Mouse (Mus musculus): ENCODE measurements at regions not wholly inside any gene's neighbourhood (a gene's known extent, or its start where the extent isn't known, plus 50 kb on each side); places are given as distances from the start of the nearest gene placed in this dataset.

- Histone ChIP-seq H3K36me3 (no peaks in the 10 kb centered on the region), H3K4me1 (no peaks in the 10 kb centered on the region), H3K4me2 (no peak overlapping the region), H3K27ac (no peak overlapping the region), H3K4me3 (replicated peaks) (no peak overlapping the region), H3K9ac (no peak overlapping the region), H3K27me3 (no peaks in the 10 kb centered on the region), H3K9me3 (replicated peaks) (no peaks in the 10 kb centered on the region)
- ATAC-seq (replicated peaks; ENCODE audit: low FRiP score): no peak
- WGBS: 78% methylated on average over 4 of the region's 4 CpGs
Measured at GRCm38 (mm10) chr4:80631041-80631440, 202.9 kb upstream of the Tyrp1 start.

- no peaks in the 10 kb centered on the region for H3K4me1 ChIP-seq
- no peak overlapping the region for H3K9ac ChIP-seq
- H3K27ac ChIP-seq: no peak overlapping the region
- 72% methylated on average over 4 of the region's 4 CpGs for WGBS
- H3K4me2 ChIP-seq: no peak overlapping the region
- H3K4me3 ChIP-seq (replicated peaks): no peak overlapping the region
- no peaks in the 10 kb centered on the region for H3K27me3 ChIP-seq
- H3K9me3 ChIP-seq (replicated peaks): no peaks in the 10 kb centered on the region
- no peak for ATAC-seq (replicated peaks; ENCODE audit: low FRiP score)
- no peaks in the 10 kb centered on the region for H3K36me3 ChIP-seq
Measured at GRCm38 (mm10) chr4:80631441-80631840, 202.5 kb upstream of the Tyrp1 start.

GRCm38 (mm10) chr4:80638381-80638780, 195.5 kb upstream of the Tyrp1 start:
- Histone ChIP-seq H3K4me3 (replicated peaks) (no peak overlapping the region), H3K4me1 (no peaks in the 10 kb centered on the region), H3K4me2 (no peak overlapping the region), H3K9me3 (replicated peaks) (no peaks in the 10 kb centered on the region), H3K9ac (no peak overlapping the region), H3K27me3 (no peaks in the 10 kb centered on the region), H3K27ac (no peak overlapping the region), H3K36me3 (no peaks in the 10 kb centered on the region)
- ATAC-seq (replicated peaks; ENCODE audit: low FRiP score): no peak

All from kidney, embryonic 15.5 days (tissue).